Mouse (Mus musculus) embryo, embryonic 11.5 days (tissue): ENCODE measurements around the gene Smap1.

Source experiments
- DNase-seq: peaks from one replicate; pipeline ENCODE4 v3.0.0-alpha.2; 2012; ENCODE audit warnings: low read depth, low spot score

Gene Smap1

DNA sequence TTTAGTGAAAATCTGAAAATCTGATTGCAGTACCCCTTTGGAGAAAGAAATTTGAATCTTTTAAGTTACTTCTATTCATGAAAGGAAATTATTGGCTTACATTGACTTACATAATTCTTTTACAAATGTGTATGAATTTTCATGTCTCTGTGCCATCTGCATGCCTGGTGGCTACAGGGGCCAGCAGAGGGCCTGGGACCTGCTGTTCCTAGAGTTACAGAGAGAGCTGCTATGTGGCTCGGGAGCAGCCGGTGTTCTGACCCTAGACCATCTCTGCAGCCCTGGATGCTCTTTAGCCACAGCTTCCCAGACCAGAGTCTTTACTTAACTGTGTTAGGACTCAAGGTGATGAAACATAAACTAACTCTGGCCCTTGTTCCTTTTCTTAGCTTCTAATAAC lies 1.8 kb downstream of the Smap1 start:
- DNase-seq, result no peak

DNA sequence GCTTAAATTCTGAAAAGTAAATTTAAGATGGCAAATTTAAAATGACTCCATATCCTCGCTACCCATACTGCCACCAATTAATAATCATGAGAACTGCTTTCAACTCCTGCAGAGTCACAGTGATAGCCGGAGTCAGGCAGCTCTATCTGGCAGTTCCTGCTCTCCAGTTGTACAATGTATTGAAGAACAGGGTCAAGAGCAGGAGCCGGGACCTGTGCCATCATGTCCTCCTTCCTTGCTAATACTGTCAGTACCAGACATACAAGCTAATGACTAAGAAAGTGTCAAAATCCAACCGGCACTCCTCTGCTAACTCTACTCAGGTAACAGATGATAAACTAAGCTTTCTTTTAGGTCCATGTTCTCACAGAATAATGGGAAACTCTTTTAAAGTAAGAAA lies 3.0 kb downstream of the Smap1 start:
- DNase-seq, result no peak

DNA sequence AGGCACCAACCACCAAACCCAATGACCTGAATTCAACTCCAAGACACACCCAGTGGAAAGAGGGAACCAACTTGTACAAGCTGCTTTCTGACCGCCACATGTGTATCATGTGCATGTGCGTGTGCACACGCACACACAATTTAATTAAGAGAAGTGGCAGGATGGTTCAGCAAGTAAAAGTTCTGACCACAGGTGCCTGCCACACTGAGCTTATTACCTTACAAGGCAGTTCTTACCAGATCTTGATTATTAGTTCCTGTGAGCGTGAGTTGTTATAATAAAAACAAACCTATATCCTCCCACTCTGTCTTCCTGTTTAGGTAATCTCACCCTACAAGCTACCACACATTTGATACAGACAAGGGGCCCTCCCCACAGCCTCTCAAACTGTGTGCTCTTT lies 6.6 kb downstream of the Smap1 start:
- no peak for DNase-seq

- DNase-seq, result no peak
Observed at GRCm38 (mm10) chr1:23912988-23913387, 9.1 kb downstream of the Smap1 start.

DNA sequence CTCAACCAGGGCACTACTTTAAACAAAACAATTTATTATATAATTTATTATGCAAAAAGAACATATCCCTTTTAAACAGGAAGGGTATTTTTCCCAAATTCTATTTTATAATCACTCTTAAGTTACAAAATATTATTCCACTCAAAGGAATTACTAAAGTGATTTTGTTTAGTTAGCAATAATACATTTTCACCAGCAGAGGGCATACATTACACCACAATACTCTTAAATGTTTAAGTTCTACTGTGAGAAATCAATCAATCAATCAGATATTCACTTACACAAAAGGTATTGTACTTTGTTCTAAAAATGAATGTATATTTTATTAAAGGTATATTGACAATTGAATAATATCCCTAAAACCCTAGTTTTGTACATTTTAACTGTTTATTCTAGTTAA lies 16.0 kb downstream of the Smap1 start:
- no peak for DNase-seq

DNA sequence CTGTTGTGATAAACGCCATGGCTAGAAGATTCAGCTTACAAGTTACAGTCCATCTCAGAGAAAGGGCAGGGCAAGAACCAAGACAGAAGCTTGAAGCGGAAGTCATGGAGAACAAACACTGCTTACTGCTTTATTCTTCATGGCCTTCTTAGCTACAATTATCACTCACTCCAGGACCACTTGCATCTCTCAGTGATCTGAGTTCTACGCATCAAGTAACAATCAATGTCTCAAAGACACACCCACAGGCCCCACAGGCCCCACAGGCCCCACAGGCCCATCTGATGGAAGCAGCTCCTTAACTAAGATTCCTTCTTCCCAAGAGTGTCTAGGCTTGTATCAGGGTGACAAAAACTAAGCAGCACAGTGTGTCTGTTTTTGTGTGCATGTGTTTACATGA lies 18.8 kb downstream of the Smap1 start:
- DNase-seq, result no peak

DNA sequence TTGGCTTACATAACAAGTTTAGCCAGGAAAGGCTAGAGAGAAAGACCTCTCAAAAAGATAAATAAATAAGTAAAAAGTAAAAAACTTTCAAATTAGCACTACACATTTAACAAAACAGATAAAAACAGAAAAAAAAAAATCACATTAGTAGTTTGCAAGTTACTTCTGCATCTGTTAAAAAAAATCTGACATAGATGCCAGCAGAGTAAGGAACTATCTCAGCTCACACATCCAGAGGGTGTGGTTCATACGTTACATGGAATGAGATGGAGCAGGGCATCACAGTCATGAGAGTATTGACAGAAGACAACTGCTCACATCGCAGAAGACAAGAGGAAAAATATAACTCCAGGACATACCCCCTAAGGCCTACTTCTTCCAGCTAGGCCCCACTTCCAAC lies 19.4 kb downstream of the Smap1 start:
- no peak for DNase-seq

GRCm38 (mm10) chr1:23899647-23900020 lies 22.5 kb downstream of the Smap1 start:
- DNase-seq, result no peak

DNA sequence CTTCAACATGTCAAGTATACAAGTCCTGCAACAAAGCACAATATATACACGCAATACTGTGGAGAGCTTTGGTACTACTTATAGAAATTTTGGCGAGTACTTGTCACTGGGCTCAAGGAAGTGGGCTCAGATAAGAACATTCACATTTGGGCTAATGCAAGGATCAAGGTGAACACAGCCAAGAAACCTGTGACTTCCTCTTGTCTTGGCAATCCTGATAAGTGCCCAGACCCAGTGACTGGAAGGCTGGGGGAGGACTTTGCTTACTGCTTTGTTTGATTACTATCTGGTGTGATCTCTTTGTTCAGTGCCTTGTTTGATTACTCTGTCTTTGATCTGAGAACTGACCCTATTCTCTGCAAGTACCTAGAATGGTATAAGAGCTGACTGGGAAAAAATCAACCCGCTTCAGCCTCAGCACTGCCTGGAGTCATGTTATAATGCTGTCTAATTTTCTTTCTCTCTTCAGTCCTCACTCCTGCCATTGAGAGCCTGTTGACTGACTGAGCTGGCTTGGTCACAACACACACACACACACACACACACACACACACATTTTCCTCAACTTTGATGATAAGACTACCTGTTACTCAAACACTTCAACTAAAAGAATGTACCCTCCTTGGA lies 23.0 kb downstream of the Smap1 start:
- DNase-seq, result no peak

- no peak for DNase-seq
Observed at GRCm38 (mm10) chr1:23892072-23892471, 30.0 kb downstream of the Smap1 start.

GRCm38 (mm10) chr1:23884914-23885313 lies 37.2 kb downstream of the Smap1 start:
- DNase-seq, result no peak

DNA sequence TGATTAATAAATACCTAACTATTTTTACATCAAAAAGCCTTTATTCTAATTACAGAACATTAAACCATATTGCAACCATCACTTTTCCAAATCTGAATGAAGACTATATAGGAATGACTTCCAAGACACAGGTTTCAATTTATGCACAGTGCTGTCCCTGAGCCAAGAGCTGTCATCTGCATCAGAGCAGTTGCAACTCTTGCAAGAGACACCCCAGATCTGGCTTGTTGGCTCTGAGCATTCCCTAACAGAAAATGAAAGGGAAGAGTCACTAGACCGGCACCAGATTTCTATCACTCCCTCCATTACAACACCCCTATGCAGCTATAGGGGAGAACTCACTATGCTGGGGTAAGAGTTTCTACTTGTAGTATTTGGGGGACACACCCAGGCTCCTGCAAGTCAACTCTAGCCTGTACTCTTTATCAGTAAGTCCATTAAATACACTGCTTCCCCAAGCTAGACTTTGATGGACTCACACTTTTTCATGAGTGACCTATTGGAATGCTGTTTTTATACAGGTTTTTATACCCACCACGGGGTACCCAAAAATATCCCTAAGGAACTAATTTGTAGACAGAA lies 37.9 kb downstream of the Smap1 start:
- no peak for DNase-seq

- no peak for DNase-seq
Observed at GRCm38 (mm10) chr1:23882681-23883080, 39.4 kb downstream of the Smap1 start.

- DNase-seq, result no peak
Observed at GRCm38 (mm10) chr1:23872194-23872593, 49.9 kb downstream of the Smap1 start.

GRCm38 (mm10) chr1:23867350-23867862 lies 54.7 kb downstream of the Smap1 start:
- DNase-seq, result no peak

DNA sequence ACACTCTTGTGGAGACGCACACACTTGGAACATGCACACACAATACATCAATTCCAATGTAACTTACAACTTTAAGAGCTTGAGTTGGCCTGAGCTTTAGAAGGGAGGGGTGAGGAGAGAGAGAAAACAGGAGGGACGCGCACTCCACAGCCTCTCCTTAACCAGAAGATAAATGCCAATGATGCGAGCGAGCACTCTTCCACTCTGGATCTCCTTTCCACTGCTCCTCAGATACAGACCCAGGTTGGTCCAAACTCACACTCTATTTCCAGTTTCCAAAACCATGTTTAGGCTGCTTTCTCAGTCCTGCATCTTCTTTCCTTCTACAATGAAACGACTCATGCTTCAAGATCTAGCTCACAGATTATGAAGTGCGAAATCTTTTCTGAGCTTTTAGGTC lies 56.6 kb downstream of the Smap1 start:
- DNase-seq, result no peak

DNA sequence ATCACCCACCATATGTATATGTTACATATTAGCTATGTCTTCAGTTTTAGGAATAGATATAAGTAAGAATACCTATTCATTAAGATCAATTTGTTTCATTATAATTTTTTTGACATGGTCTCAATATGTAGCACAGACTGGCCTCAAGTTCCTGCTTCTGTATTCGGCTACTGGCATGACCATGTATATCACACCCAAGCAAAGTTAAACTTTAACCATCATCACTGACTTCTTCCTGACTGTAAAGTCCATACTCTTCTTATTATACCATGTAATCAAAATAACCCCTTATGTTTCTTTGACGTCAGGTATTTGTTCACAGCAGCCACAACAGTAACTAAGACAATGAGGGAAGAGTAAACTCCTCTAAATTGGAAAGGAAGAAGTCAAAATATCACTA lies 61.2 kb downstream of the Smap1 start:
- no peak for DNase-seq

DNA sequence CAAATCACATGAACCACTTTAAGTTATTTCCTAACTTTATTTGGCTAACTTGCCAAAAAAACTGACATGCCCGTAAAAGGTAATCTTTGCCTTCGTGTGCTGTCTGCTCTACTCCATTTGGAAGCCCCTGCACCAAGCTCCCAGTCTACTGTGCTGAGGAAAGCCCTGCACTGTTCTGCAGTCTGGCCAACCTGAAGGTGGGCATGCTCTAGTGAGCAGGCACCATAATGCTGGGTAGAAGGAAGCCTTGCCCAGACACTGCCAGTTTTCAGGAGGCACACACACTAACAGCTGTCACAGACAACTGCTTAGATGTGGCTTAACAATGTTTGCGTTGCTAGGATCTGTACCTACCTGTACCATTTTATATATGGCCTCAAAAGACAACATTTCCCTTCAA lies 66.5 kb downstream of the Smap1 start:
- DNase-seq, result no peak

DNA sequence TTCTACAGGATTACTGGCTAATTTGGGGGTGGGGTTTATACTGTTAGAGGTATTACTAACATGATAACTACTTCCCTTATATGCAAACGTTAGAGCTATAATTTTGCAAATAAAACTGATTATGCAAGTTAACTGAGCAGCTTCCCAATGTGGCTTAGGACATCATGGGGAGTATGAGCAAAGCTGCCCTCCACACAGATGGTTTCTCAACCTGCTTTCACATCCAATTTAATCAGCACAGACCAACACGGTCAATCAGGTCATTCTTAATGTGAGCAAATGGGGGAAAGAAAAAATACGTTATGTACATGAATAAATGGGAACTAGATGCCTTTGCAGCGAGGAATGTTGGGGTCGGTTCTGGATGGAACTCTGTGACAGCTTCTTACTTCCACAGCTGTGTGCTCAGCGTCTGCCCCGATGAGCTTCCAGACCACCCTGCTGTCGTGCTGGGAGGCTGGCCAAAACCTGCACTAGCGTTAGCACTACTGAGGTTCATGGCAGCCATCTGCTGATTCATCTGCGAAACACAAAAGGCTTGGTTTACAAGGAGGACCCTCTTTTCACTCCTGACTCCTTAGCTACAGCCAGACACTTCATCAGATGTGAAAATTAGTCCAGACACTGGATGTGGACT lies 76.0 kb downstream of the Smap1 start:
- no peak for DNase-seq

DNA sequence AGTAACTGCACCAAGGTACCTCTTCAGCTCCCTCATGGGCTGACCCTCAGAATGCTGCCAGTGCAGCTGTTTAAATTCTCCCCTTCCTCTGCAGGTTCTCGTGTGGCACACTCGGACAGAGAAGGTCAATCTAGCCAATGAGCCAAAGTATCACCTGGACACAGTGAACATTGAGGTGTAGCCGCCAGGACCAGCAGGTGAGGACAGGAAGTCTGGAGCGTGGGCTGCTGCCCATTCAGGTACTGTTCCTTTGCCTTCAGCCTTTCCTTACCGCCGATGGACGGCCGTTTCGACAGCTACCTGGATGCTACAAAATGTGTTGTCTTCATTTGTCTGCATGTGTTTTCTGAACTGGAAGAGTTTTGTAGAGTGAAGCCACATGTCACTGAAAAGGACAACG lies 77.1 kb downstream of the Smap1 start:
- no peak for DNase-seq

DNA sequence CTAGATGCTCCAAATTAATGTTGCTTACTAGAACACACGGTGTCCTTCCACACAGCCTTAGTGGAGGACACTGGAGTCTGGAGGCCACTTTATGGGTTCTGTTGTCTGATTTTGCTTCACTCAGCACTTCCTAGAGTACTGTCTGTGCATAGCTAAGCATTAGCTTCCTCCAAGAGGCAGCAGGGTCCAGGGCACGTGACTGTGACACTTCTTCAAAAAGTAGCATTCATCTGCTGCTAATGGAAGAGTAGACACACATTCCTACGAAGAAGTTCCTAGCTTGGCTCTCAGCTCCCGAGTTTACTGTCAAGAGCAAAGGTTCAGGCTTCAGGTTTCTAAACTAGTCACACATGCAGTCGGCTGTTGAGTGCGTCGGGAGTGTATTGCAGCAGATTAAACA lies 78.3 kb downstream of the Smap1 start:
- no peak for DNase-seq

DNA sequence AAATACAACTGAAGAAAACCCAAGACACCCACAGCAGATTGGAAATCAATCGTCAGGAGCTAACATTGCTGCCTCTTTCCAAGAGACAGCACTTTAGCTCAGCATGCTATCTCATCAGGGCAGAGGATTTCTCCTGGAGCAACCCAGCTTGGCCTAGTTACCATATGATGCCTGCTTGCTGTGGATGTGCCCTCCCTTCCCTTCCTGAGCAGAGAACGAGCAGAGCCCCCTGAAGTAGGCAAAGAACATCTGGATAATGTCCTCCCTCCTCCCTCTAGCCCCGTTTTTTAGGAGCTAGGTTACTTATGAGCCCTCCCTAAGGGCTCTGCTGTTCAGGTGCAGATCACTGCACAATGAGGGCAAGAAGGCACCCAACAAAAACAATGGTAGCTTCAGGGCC lies 79.5 kb downstream of the Smap1 start:
- DNase-seq, result no peak

DNA sequence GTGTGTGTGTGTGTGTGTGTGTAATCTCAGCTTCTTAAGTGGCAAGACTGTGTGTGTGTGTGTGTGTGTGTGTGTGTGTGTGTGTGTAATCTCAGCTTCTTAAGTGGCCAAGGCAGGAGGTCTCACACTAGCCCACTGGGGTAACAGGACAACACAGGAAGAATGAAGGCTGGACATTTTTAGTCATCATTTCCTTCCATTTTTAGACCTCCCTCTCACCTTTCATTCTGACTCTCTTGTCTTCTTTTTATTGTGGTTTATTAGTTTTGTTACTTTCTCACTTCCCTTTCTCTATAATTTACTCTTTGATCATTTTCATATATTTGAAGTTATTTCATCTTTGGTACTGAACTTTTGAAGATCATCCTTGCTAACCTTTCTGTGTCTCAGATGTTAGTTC lies 81.2 kb downstream of the Smap1 start:
- DNase-seq, result no peak
